Mouse (Mus musculus) midbrain, embryonic 16.5 days (tissue): ENCODE results near the gene Alkbh1. TPM values are rescaled to one million over a fixed set of nuclear protein-coding genes. Genes with fewer than 3 reads are reported as not detected.

Experiments
- ATAC-seq: fragments of 200-750 bp; cut with Nextera tagmentation; 2 replicates; pipeline ENCODE4 v1.8.0; 2017; ENCODE audit warnings: moderate TSS enrichment
- H3K27ac ChIP-seq: fragments of 300-500 bp; sonication (generic); 2 replicates; pipeline ENCODE4 v1.5.1; 2014; ENCODE audit warnings: mild to moderate bottlenecking, low read length, mixed read lengths
- H3K27me3 ChIP-seq: fragments of 300-500 bp; sonication (generic); 2 replicates; pipeline ENCODE4 v1.6.1; 2014; ENCODE audit warnings: low read depth, low read length, mixed read lengths; ENCODE audit not compliant: control insufficient read depth, insufficient read depth
- H3K36me3 ChIP-seq: fragments of 300-500 bp; sonication (generic); 2 replicates; pipeline ENCODE4 v1.6.1; 2014; ENCODE audit warnings: mild to moderate bottlenecking, low read length, moderate library complexity, mixed read lengths; ENCODE audit not compliant: control insufficient read depth, insufficient read depth
- H3K4me1 ChIP-seq: fragments of 300-500 bp; sonication (generic); 2 replicates; pipeline ENCODE4 v1.6.1; 2014; ENCODE audit warnings: mild to moderate bottlenecking, low read length, mixed read lengths; ENCODE audit not compliant: control insufficient read depth, insufficient read depth
- H3K4me2 ChIP-seq: fragments of 300-500 bp; sonication (generic); 2 replicates; pipeline ENCODE4 v1.6.1; 2014; ENCODE audit warnings: mild to moderate bottlenecking, low read length, mixed read lengths
- H3K4me3 ChIP-seq: fragments of 300-500 bp; sonication (generic); 2 replicates; pipeline ENCODE4 v1.5.1; 2014; ENCODE audit warnings: low read depth, mild to moderate bottlenecking, low read length, moderate library complexity, mixed read lengths
- H3K9ac ChIP-seq: fragments of 300-500 bp; sonication (generic); 2 replicates; pipeline ENCODE4 v1.6.1; 2014; ENCODE audit warnings: low read depth, low read length, mixed read lengths
- H3K9me3 ChIP-seq: fragments of 300-500 bp; sonication (generic); replicated peaks from 2 replicates; pipeline ENCODE4 v1.6.1; 2014; ENCODE audit warnings: mild to moderate bottlenecking, low read length, mixed read lengths; ENCODE audit not compliant: control insufficient read depth, poor library complexity, severe bottlenecking
- whole genome bisulfite sequencing: fragments of 180-500 bp; shearing (Covaris S2); extraction: QIAGEN DNeasy Blood & Tissue Kit; methylation state at CpG from one replicate; pipeline ENCODE4 v1.1.7; 2014; 5-methylcytosine and 5-hydroxymethylcytosine counted together
- polyA plus RNA-seq: library from polyadenylated mRNA; unstranded; fragments of >200 nt; fragmentation: Nextera tagmentation; extraction: Ambion mirVana; gene quantifications from 2 replicates; pipeline ENCODE4 v1.2.1, GENCODE M21; 2015

The Alkbh1 gene
- polyA plus RNA-seq, 1 experiment from 2014 or later, result 40.7 TPM

- H3K36me3 ChIP-seq, result no peaks in the 10 kb centered on the region
- H3K4me2 ChIP-seq, result no peak overlapping the region
- H3K9me3 ChIP-seq, result no peaks in the 10 kb centered on the region
- H3K9ac ChIP-seq, result no peak overlapping the region
- no peaks in the 10 kb centered on the region for H3K27me3 ChIP-seq
- H3K27ac ChIP-seq, result no peak overlapping the region
- no peaks in the 10 kb centered on the region for H3K4me1 ChIP-seq
- H3K4me3 ChIP-seq, result no peak overlapping the region
- WGBS, result 37% methylated on average over 21 of the region's 21 CpGs
- no peak for ATAC-seq
Measured at GRCm38 (mm10) chr12:87407869-87408605, 35.8 kb downstream of the Alkbh1 start.

DNA sequence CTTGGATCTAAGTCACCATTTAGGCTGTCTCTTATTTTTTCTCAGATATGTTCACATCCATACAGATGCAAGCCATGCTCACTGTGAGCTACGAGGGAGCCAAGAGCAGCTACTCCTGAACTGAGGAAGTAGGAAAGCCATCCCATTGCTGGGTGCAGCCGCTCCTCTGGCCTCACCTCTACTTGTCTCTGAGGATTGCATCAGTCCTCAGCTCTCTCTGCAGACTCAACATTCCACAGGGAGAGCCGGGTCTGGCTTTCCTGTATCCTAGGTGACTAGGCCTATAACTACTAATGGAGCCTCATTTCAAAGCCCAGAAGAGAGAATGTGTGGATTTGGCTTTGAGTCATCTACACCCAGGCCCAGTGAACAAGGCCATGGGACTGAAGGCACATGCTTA lies 38.1 kb downstream of the Alkbh1 start:
- no peaks in the 10 kb centered on the region for H3K9me3 ChIP-seq
- H3K4me3 ChIP-seq, result no peak overlapping the region
- H3K27me3 ChIP-seq, result no peaks in the 10 kb centered on the region
- ATAC-seq, result no peak
- H3K9ac ChIP-seq, result no peak overlapping the region
- no peak overlapping the region for H3K4me2 ChIP-seq
- 79% methylated on average over 3 of the region's 3 CpGs for whole genome bisulfite sequencing
- no peaks in the 10 kb centered on the region for H3K4me1 ChIP-seq
- H3K36me3 ChIP-seq, result no peaks in the 10 kb centered on the region
- H3K27ac ChIP-seq, result no peak overlapping the region

DNA sequence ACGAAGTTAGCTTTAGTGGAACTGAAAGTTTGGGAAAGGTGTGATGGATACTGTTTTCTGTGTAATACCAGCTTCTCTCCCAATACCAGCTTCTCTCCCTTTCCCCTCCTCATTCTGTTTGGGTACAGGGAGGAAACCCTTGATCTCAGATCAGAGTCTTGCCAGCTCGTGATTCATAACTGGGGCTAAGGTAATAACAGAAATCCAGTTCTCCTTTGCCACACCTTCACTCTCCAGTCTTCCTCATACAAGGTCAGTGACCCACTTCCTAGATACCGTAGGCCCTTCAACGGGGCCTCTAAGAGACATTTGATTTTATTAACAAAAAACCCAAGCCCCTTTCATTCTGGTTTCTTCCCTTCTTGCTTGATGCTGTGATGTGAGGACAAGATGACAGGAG lies 38.7 kb downstream of the Alkbh1 start:
- WGBS, result 85% methylated on average over 4 of the region's 4 CpGs
- Histone ChIP-seq H3K27me3 (no peaks in the 10 kb centered on the region), H3K4me1 (no peaks in the 10 kb centered on the region), H3K9ac (no peak overlapping the region), H3K4me3 (no peak overlapping the region), H3K4me2 (no peak overlapping the region), H3K27ac (no peak overlapping the region), H3K36me3 (no peaks in the 10 kb centered on the region), H3K9me3 (no peaks in the 10 kb centered on the region)
- no peak for ATAC-seq

DNA sequence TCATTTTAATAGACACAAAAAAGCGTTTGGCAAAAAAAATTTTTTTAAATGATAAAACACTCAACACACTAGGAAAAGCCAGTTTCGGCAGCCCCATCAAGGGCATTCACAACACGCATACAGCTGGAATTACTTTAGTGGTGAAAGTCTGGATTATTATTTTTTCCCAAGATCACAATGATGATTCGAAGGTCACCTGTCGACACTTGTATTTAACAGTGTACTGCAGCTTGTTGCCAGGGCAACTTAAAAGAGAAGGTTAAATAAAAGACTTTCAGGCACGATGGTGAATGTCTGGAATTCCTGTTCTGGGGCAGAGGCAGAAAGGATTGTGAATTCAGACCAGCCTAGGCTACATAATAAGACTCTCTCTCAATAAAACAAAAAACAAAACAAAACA lies 41.9 kb downstream of the Alkbh1 start:
- 48% methylated on average over 6 of the region's 6 CpGs for WGBS
- Histone ChIP-seq H3K27me3 (no peaks in the 10 kb centered on the region), H3K4me1 (no peaks in the 10 kb centered on the region), H3K9me3 (no peaks in the 10 kb centered on the region), H3K36me3 (no peaks in the 10 kb centered on the region), H3K4me2 (no peak overlapping the region), H3K9ac (no peak overlapping the region), H3K27ac (no peak overlapping the region), H3K4me3 (no peak overlapping the region)
- ATAC-seq, result no peak

GRCm38 (mm10) chr12:87399119-87399819 lies 44.5 kb downstream of the Alkbh1 start:
- ATAC-seq, result no peak
- WGBS, result 94% methylated on average over 10 of the region's 10 CpGs

DNA sequence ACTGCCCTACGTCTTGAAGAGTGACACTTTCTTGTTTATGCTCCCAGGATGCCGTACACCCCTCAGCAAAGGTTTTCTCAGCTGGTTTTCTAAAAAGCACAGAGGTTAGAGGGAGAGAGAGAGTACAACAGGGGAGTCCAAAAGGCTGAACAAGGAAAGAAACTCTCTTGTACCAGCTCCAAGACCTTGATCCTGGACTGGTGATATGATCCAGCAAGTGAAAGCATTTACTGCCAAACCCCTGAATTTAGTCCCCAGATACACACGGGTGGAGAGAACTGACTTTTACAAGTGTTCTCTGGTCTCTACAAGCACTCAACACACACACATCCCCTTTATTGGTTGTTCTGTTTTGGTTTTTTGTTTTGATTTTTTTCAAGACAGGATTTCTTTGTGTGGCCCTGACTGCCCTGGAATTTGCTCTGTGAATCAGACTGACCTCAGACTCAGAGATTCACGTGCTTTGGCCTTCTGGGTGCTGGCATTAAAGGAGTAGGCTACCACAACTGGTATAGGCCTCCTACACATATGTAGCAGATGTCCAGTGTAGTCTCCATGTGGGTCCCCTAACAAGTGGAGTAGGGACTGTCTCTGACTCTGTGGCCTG lies 45.9 kb downstream of the Alkbh1 start:
- Histone ChIP-seq H3K9me3 (no peaks in the 10 kb centered on the region), H3K27me3 (no peaks in the 10 kb centered on the region), H3K4me1 (no peaks in the 10 kb centered on the region), H3K4me3 (no peak overlapping the region), H3K4me2 (no peak overlapping the region), H3K27ac (no peak overlapping the region), H3K36me3 (no peaks in the 10 kb centered on the region), H3K9ac (no peak overlapping the region)
- ATAC-seq, result no peak
- 81% methylated on average over 4 of the region's 4 CpGs for WGBS

More at GRCm38 (mm10) chr12:87399119-87399819, 44.5 kb downstream of the Alkbh1 start:
- Histone ChIP-seq H3K9ac (no peak overlapping the region), H3K27ac (no peak overlapping the region), H3K4me3 (no peak overlapping the region), H3K36me3 (no peaks in the 10 kb centered on the region), H3K9me3 (no peaks in the 10 kb centered on the region), H3K4me1 (no peaks in the 10 kb centered on the region), H3K4me2 (no peak overlapping the region), H3K27me3 (no peaks in the 10 kb centered on the region)

DNA sequence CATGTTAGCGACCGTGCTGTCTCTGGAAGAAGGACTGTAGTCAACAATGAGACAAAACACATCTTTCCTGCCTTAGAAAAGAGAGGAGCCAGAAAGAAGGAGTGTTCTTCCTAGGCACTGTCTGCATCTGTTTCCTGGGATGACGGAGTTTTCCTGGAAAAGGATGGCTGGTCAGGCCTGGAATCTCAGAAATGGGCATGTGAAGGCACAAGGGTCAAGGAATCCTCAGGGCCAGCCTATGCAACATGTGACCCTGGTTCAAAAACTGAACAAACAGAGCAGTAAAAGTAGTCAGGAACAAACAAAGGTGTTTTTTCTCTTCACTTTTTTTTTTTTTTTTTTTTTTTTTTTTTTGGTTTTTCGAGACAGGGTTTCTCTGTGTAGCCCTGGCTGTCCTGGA lies 46.7 kb downstream of the Alkbh1 start:
- no peaks in the 10 kb centered on the region for H3K4me1 ChIP-seq
- ATAC-seq, result no peak
- H3K27ac ChIP-seq, result no peak overlapping the region
- WGBS, result 90% methylated on average over 4 of the region's 4 CpGs
- H3K4me2 ChIP-seq, result no peak overlapping the region
- no peaks in the 10 kb centered on the region for H3K27me3 ChIP-seq
- no peak overlapping the region for H3K9ac ChIP-seq
- no peaks in the 10 kb centered on the region for H3K9me3 ChIP-seq
- H3K4me3 ChIP-seq, result no peak overlapping the region
- no peaks in the 10 kb centered on the region for H3K36me3 ChIP-seq

GRCm38 (mm10) chr12:87394316-87394715 lies 49.5 kb downstream of the Alkbh1 start:
- 86% methylated on average over 6 of the region's 6 CpGs for WGBS
- ATAC-seq, result no peak

More at GRCm38 (mm10) chr12:87394316-87394715, 49.5 kb downstream of the Alkbh1 start:
- Histone ChIP-seq H3K27ac (no peak overlapping the region), H3K36me3 (no peaks in the 10 kb centered on the region), H3K4me1 (no peaks in the 10 kb centered on the region), H3K4me2 (no peak overlapping the region), H3K9me3 (no peaks in the 10 kb centered on the region), H3K4me3 (no peak overlapping the region), H3K9ac (no peak overlapping the region), H3K27me3 (no peaks in the 10 kb centered on the region)
